Mouse (Mus musculus): ENCODE measurements around the gene Cecr2. TPM values are rescaled to one million over a fixed set of nuclear protein-coding genes. Genes with fewer than 3 reads are reported as not detected.

Cecr2 gene
- polyA plus RNA-seq (2016; fragmentation: Nextera tagmentation; extraction: Ambion mirVana): 15.2 and 15.7 TPM in 2 replicates

GRCm38 (mm10) chr6:120665816-120666760 lies at the start of gene Cecr2:
TSS of gene Cecr2 (plus strand) at chr6:120666369.
- ATAC-seq (ENCODE audit: low FRiP score): peak; percentile 93
- peak within 1 kb of the TSS; percentile 94 for H3K4me3 ChIP-seq
- WGBS: under 1% methylated on average over 74 of the region's 127 CpGs
- H3K27ac ChIP-seq: peak within 1 kb of the TSS; percentile 99
- peak within 1 kb of the TSS; percentile 78 for H3K4me2 ChIP-seq (replicated peaks)
- no peaks in the 10 kb centered on the region for H3K27me3 ChIP-seq
- no peaks in the 10 kb centered on the region for H3K36me3 ChIP-seq
- H3K9ac ChIP-seq: peak within 1 kb of the TSS; percentile 90
- H3K9me3 ChIP-seq (replicated peaks): no peaks in the 10 kb centered on the region
- H3K4me1 ChIP-seq: peaks cover 17% of the 10 kb centered on the region

GRCm38 (mm10) chr6:120617586-120617985 lies 48.6 kb upstream of the Cecr2 start:
- Histone ChIP-seq H3K36me3 (no peaks in the 10 kb centered on the region), H3K9ac (no peak overlapping the region), H3K9me3 (replicated peaks) (no peaks in the 10 kb centered on the region), H3K4me3 (no peak overlapping the region), H3K4me2 (replicated peaks) (no peak overlapping the region), H3K27ac (no peak overlapping the region), H3K27me3 (no peaks in the 10 kb centered on the region), H3K4me1 (no peaks in the 10 kb centered on the region)
- no peak for ATAC-seq (ENCODE audit: low FRiP score)
- 77% methylated on average over 5 of the region's 5 CpGs for WGBS

GRCm38 (mm10) chr6:120618518-120619402 lies 47.4 kb upstream of the Cecr2 start:
- Histone ChIP-seq H3K36me3 (no peaks in the 10 kb centered on the region), H3K4me2 (replicated peaks) (no peak overlapping the region), H3K9me3 (replicated peaks) (no peaks in the 10 kb centered on the region), H3K27me3 (no peaks in the 10 kb centered on the region), H3K4me3 (no peak overlapping the region), H3K27ac (no peak overlapping the region), H3K9ac (no peak overlapping the region), H3K4me1 (no peaks in the 10 kb centered on the region)
- ATAC-seq (ENCODE audit: low FRiP score): no peak
- 73% methylated on average over 4 of the region's 4 CpGs for WGBS

GRCm38 (mm10) chr6:120620193-120620592 lies 46.0 kb upstream of the Cecr2 start:
- WGBS: 88% methylated on average over 3 of the region's 3 CpGs
- ATAC-seq (ENCODE audit: low FRiP score): no peak
- Histone ChIP-seq H3K9ac (no peak overlapping the region), H3K4me1 (no peaks in the 10 kb centered on the region), H3K27ac (no peak overlapping the region), H3K27me3 (no peaks in the 10 kb centered on the region), H3K9me3 (replicated peaks) (no peaks in the 10 kb centered on the region), H3K36me3 (no peaks in the 10 kb centered on the region), H3K4me3 (no peak overlapping the region), H3K4me2 (replicated peaks) (no peak overlapping the region)

GRCm38 (mm10) chr6:120625081-120625480 lies 41.1 kb upstream of the Cecr2 start:
- Histone ChIP-seq H3K9me3 (replicated peaks) (no peaks in the 10 kb centered on the region), H3K27ac (no peak overlapping the region), H3K27me3 (no peaks in the 10 kb centered on the region), H3K36me3 (no peaks in the 10 kb centered on the region), H3K4me1 (no peaks in the 10 kb centered on the region), H3K9ac (no peak overlapping the region), H3K4me3 (no peak overlapping the region), H3K4me2 (replicated peaks) (no peak overlapping the region)
- WGBS: 54% methylated on average over 8 of the region's 8 CpGs
- ATAC-seq (ENCODE audit: low FRiP score): no peak

- Histone ChIP-seq H3K4me2 (replicated peaks) (no peak overlapping the region), H3K9ac (no peak overlapping the region), H3K4me3 (no peak overlapping the region), H3K27ac (no peak overlapping the region), H3K4me1 (no peaks in the 10 kb centered on the region), H3K9me3 (replicated peaks) (no peaks in the 10 kb centered on the region), H3K27me3 (no peaks in the 10 kb centered on the region), H3K36me3 (no peaks in the 10 kb centered on the region)
- ATAC-seq (ENCODE audit: low FRiP score): no peak
- WGBS: 47% methylated on average over 2 of the region's 2 CpGs
Observed at GRCm38 (mm10) chr6:120627096-120627495, 39.1 kb upstream of the Cecr2 start.

- Histone ChIP-seq H3K4me3 (no peak overlapping the region), H3K9ac (no peak overlapping the region), H3K27ac (no peak overlapping the region), H3K4me2 (replicated peaks) (no peak overlapping the region), H3K36me3 (no peaks in the 10 kb centered on the region), H3K4me1 (no peaks in the 10 kb centered on the region), H3K27me3 (no peaks in the 10 kb centered on the region), H3K9me3 (replicated peaks) (no peaks in the 10 kb centered on the region)
- no peak for ATAC-seq (ENCODE audit: low FRiP score)
- WGBS: 83% methylated on average over 2 of the region's 2 CpGs
Observed at GRCm38 (mm10) chr6:120628963-120629362, 37.2 kb upstream of the Cecr2 start.

- H3K36me3 ChIP-seq: no peaks in the 10 kb centered on the region
- 89% methylated on average over 8 of the region's 8 CpGs for WGBS
- no peaks in the 10 kb centered on the region for H3K4me1 ChIP-seq
- no peak overlapping the region for H3K4me2 ChIP-seq (replicated peaks)
- no peak overlapping the region for H3K27ac ChIP-seq
- no peaks in the 10 kb centered on the region for H3K27me3 ChIP-seq
- ATAC-seq (ENCODE audit: low FRiP score): no peak
- H3K4me3 ChIP-seq: no peak overlapping the region
- H3K9ac ChIP-seq: no peak overlapping the region
- H3K9me3 ChIP-seq (replicated peaks): no peaks in the 10 kb centered on the region
Observed at GRCm38 (mm10) chr6:120635391-120636028, 30.7 kb upstream of the Cecr2 start.

GRCm38 (mm10) chr6:120639547-120639946 lies 26.6 kb upstream of the Cecr2 start:
- no peak overlapping the region for H3K9ac ChIP-seq
- H3K4me1 ChIP-seq: peaks cover 6% of the 10 kb centered on the region
- no peak overlapping the region for H3K4me2 ChIP-seq (replicated peaks)
- WGBS: 34% methylated on average over 4 of the region's 4 CpGs
- ATAC-seq (ENCODE audit: low FRiP score): no peak
- no peak overlapping the region for H3K4me3 ChIP-seq
- H3K27me3 ChIP-seq: no peaks in the 10 kb centered on the region
- H3K27ac ChIP-seq: no peak overlapping the region
- H3K9me3 ChIP-seq (replicated peaks): no peaks in the 10 kb centered on the region
- no peaks in the 10 kb centered on the region for H3K36me3 ChIP-seq

- Histone ChIP-seq H3K9ac (no peak overlapping the region), H3K4me1 (peaks cover 7% of the 10 kb centered on the region), H3K36me3 (no peaks in the 10 kb centered on the region), H3K27ac (no peak overlapping the region), H3K9me3 (replicated peaks) (no peaks in the 10 kb centered on the region), H3K4me3 (no peak overlapping the region), H3K4me2 (replicated peaks) (no peak overlapping the region), H3K27me3 (no peaks in the 10 kb centered on the region)
- ATAC-seq (ENCODE audit: low FRiP score): no peak
- 93% methylated on average over 11 of the region's 11 CpGs for WGBS
Observed at GRCm38 (mm10) chr6:120641866-120642378, 24.2 kb upstream of the Cecr2 start.

GRCm38 (mm10) chr6:120643776-120644175 lies 22.4 kb upstream of the Cecr2 start:
- 60% methylated on average over 7 of the region's 7 CpGs for WGBS
- no peak overlapping the region for H3K9ac ChIP-seq
- H3K4me1 ChIP-seq: peaks cover 7% of the 10 kb centered on the region
- ATAC-seq (ENCODE audit: low FRiP score): no peak
- H3K4me2 ChIP-seq (replicated peaks): no peak overlapping the region
- H3K27ac ChIP-seq: no peak overlapping the region
- H3K4me3 ChIP-seq: no peak overlapping the region
- no peaks in the 10 kb centered on the region for H3K36me3 ChIP-seq
- H3K9me3 ChIP-seq (replicated peaks): no peaks in the 10 kb centered on the region
- H3K27me3 ChIP-seq: no peaks in the 10 kb centered on the region
